Mouse (Mus musculus): ENCODE results near the gene AI854703.

DNA sequence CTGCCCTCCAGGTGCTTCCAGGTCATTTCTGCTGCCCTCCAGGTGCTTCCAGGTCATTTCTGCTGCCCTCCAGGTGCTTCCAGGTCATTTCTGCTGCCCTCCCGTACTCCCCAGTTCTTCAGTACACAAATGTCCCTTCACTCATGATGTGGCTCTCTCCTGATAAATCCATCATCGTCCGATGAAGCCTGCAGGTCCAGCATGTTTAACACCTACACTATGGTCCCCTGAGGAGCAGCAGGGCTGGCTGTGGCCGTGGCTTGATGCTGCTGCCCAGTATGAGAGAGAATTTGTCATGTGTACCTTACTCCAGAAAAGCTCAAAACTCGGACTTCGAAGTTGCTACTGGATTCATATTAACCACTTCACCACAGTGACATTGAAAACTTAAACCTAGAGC lies 14.8 kb downstream of the AI854703 start:
- TF ChIP-seq MYOG (IDR thresholded peaks at IDR 0.05; ENCODE audit: control insufficient read depth in 1 of 3, insufficient read depth in 1 of 3, insufficient read length in 2 of 3, low read depth in 2 of 3) (no peak), POLR2A (IDR thresholded peaks at IDR 0.05; ENCODE audit: insufficient read length, low read depth) (no peak)
